ENCODE assay signal across 8 mouse cellular contexts in genomic region chr7:107593904-107594303, GRCm38 (mm10). TPM values are rescaled to one million over a fixed set of nuclear protein-coding genes. Genes with fewer than 3 reads are reported as not detected.
DNase-seq lines count a peak whose midpoint lies in the region; ATAC-seq lines count a peak whose summit lies in the region.

No protein-coding gene starts in this region.

- no peak for ATAC-seq in hindbrain, embryonic 16.5 days
- ATAC-seq in megakaryocyte, adult 5-6 weeks (ENCODE audit: poor library complexity, severe bottlenecking): peak; percentile 62
- ATAC-seq in stomach, embryonic 16.5 days (ENCODE audit: insufficient read depth, low FRiP score): no peak

- peaks cover 29% of the 10 kb centered on the region for H3K4me1 ChIP-seq in embryonic facial prominence, embryonic 10.5 days
- peaks cover 11% of the 10 kb centered on the region for H3K4me1 ChIP-seq in hindbrain, embryonic 16.5 days (ENCODE audit: control insufficient read depth, insufficient read depth, low read depth, low read length)
- H3K4me1 ChIP-seq in stomach, embryonic 16.5 days (ENCODE audit: control insufficient read depth, insufficient read depth, low read length): peaks cover 2% of the 10 kb centered on the region; the same call in 1 of the 2 replicates

- H3K27ac ChIP-seq in embryonic facial prominence, embryonic 10.5 days (replicated peaks): no peak overlapping the region
- H3K27ac ChIP-seq in hindbrain, embryonic 16.5 days (ENCODE audit: low read depth, low read length): no peak overlapping the region
- peak overlapping the region; percentile 76; the same call in 1 of the 2 replicates for H3K27ac ChIP-seq in stomach, embryonic 16.5 days (ENCODE audit: low read length)

- DNase-seq in gastrocnemius, postnatal 10 days: peak; percentile 14
- no peak for DNase-seq in gastrocnemius, postnatal 4 days (ENCODE audit: low spot score in 2 of 2)
- DNase-seq in embryonic facial prominence, embryonic 10.5 days (ENCODE audit: low spot score): no peak
- no peak for DNase-seq in urinary bladder, postnatal 25 days (ENCODE audit: low spot score)
- no peak for DNase-seq in adipocyte (ENCODE audit: low spot score)

- H3K9me3 ChIP-seq in embryonic facial prominence, embryonic 10.5 days: no peaks in the 10 kb centered on the region
- H3K9me3 ChIP-seq in hindbrain, embryonic 16.5 days (ENCODE audit: control insufficient read depth, low read length): no peaks in the 10 kb centered on the region
- H3K9me3 ChIP-seq in stomach, embryonic 16.5 days (replicated peaks; ENCODE audit: control insufficient read depth, low read length): no peaks in the 10 kb centered on the region

- peaks cover 8% of the 10 kb centered on the region; the same call in 1 of the 2 replicates for H3K27me3 ChIP-seq in embryonic facial prominence, embryonic 10.5 days (replicated peaks; ENCODE audit: low read depth, poor library complexity, severe bottlenecking)
- no peaks in the 10 kb centered on the region for H3K27me3 ChIP-seq in hindbrain, embryonic 16.5 days (replicated peaks; ENCODE audit: control insufficient read depth, insufficient read depth, low read length)
- H3K27me3 ChIP-seq in stomach, embryonic 16.5 days (ENCODE audit: control insufficient read depth, insufficient read depth, low read length): no peaks in the 10 kb centered on the region

- peak overlapping the region; percentile 63 for H3K4me3 ChIP-seq in embryonic facial prominence, embryonic 10.5 days
- H3K4me3 ChIP-seq in hindbrain, embryonic 16.5 days (ENCODE audit: low read length): peak overlapping the region; percentile 65
- H3K4me3 ChIP-seq in stomach, embryonic 16.5 days (replicated peaks; ENCODE audit: low read length): peak overlapping the region; percentile 64; the same call in 1 of the 2 replicates

- H3K36me3 ChIP-seq in embryonic facial prominence, embryonic 10.5 days (replicated peaks): peaks cover 12% of the 10 kb centered on the region
- H3K36me3 ChIP-seq in hindbrain, embryonic 16.5 days (ENCODE audit: control insufficient read depth, insufficient read depth, low read length): no peaks in the 10 kb centered on the region
- no peaks in the 10 kb centered on the region for H3K36me3 ChIP-seq in stomach, embryonic 16.5 days (ENCODE audit: control insufficient read depth, insufficient read depth, low read length)

- peak overlapping the region; percentile 98 for H3K4me2 ChIP-seq in hindbrain, embryonic 16.5 days (ENCODE audit: low read length)
- peak overlapping the region; percentile 94 for H3K4me2 ChIP-seq in stomach, embryonic 16.5 days (ENCODE audit: low read depth, low read length)

- WGBS in embryonic facial prominence, embryonic 10.5 days: 34% methylated on average over 7 of the region's 7 CpGs
- WGBS in hindbrain, embryonic 16.5 days: 30% methylated on average over 7 of the region's 7 CpGs
- 38% methylated on average over 7 of the region's 7 CpGs for WGBS in stomach, embryonic 16.5 days

- peak overlapping the region; percentile 72; the same call in 1 of the 2 replicates for H3K9ac ChIP-seq in hindbrain, embryonic 16.5 days (ENCODE audit: low read depth, low read length)
- no peak overlapping the region; the same call in 1 of the 2 replicates for H3K9ac ChIP-seq in stomach, embryonic 16.5 days (ENCODE audit: low read length)

RNA-seq across cellular contexts. Expression of gene Ppfibp2, which starts 1.1 kb away (rescaled TPM):
- 10 to 100 TPM; 16.8 to 20.1 TPM for total RNA-seq in gastrocnemius, postnatal 10 days (2021)
- total RNA-seq in gastrocnemius, postnatal 4 days (2021): 10 to 100 TPM; 24.4 to 25.7 TPM
- 21.5 and 24.0 TPM in 2 replicates for polyA plus RNA-seq in embryonic facial prominence, embryonic 10.5 days (2016; fragmentation: Nextera tagmentation; extraction: Ambion mirVana)
- 3.4 and 3.6 TPM in 2 replicates for polyA plus RNA-seq in hindbrain, embryonic 16.5 days (2015; fragmentation: Nextera tagmentation; extraction: Ambion mirVana)
- total RNA-seq in megakaryocyte, adult 5-6 weeks (2015): 9.3 and 11.2 TPM in 2 replicates
- 12.1 and 14.9 TPM in 2 replicates for total RNA-seq in megakaryocyte, adult 5-6 weeks (2017)
- polyA plus RNA-seq in stomach, embryonic 16.5 days (2015; fragmentation: Nextera tagmentation; extraction: Ambion mirVana): 20.3 and 24.6 TPM in 2 replicates

RNA-seq across cellular contexts. Expression of gene Olfml1, which starts 26.7 kb away (rescaled TPM):
- total RNA-seq in gastrocnemius, postnatal 10 days (2021): 10 to 100 TPM; 10.5 to 12.7 TPM
- total RNA-seq in gastrocnemius, postnatal 4 days (2021): 10 to 100 TPM; 21.2 to 21.9 TPM
- polyA plus RNA-seq in embryonic facial prominence, embryonic 10.5 days (2016; fragmentation: Nextera tagmentation; extraction: Ambion mirVana): 11.7 and 12.3 TPM in 2 replicates
- 4.8 TPM in 2 replicates for polyA plus RNA-seq in hindbrain, embryonic 16.5 days (2015; fragmentation: Nextera tagmentation; extraction: Ambion mirVana)
- total RNA-seq in megakaryocyte, adult 5-6 weeks (2015): not detected in 2 replicates
- total RNA-seq in megakaryocyte, adult 5-6 weeks (2017): not detected in 2 replicates
- 17.1 and 19.6 TPM in 2 replicates for polyA plus RNA-seq in stomach, embryonic 16.5 days (2015; fragmentation: Nextera tagmentation; extraction: Ambion mirVana)

RNA-seq across cellular contexts. Expression of gene 5330417H12Rik, which starts 31.1 kb away (rescaled TPM):
- not detected for total RNA-seq in gastrocnemius, postnatal 10 days (2021)
- total RNA-seq in gastrocnemius, postnatal 4 days (2021): not detected
- polyA plus RNA-seq in embryonic facial prominence, embryonic 10.5 days (2016; fragmentation: Nextera tagmentation; extraction: Ambion mirVana): not detected in 2 replicates
- not detected in 2 replicates for polyA plus RNA-seq in hindbrain, embryonic 16.5 days (2015; fragmentation: Nextera tagmentation; extraction: Ambion mirVana)
- not detected in 2 replicates for total RNA-seq in megakaryocyte, adult 5-6 weeks (2015)
- total RNA-seq in megakaryocyte, adult 5-6 weeks (2017): not detected in 2 replicates
- polyA plus RNA-seq in stomach, embryonic 16.5 days (2015; fragmentation: Nextera tagmentation; extraction: Ambion mirVana): not detected in 2 replicates

Comparison
In these comparisons a context has a peak if more than half of its experiments do, and no peak if none do; other contexts are left out.
1. RNA of gene Olfml1, which starts 26.7 kb away (total RNA-seq): 21.2 to 21.9 TPM in gastrocnemius, postnatal 4 days and 10.5 to 12.7 TPM in gastrocnemius, postnatal 10 days; not detected in megakaryocyte, adult 5-6 weeks; every median in the first group is over 10 times any median in the second.
2. Peak in every context shown above with its lines, with median percentiles within 50 percentile points of each other: H3K4me3 ChIP-seq.